8 mouse cellular contexts compared by ENCODE assay signal in the genomic region with DNA sequence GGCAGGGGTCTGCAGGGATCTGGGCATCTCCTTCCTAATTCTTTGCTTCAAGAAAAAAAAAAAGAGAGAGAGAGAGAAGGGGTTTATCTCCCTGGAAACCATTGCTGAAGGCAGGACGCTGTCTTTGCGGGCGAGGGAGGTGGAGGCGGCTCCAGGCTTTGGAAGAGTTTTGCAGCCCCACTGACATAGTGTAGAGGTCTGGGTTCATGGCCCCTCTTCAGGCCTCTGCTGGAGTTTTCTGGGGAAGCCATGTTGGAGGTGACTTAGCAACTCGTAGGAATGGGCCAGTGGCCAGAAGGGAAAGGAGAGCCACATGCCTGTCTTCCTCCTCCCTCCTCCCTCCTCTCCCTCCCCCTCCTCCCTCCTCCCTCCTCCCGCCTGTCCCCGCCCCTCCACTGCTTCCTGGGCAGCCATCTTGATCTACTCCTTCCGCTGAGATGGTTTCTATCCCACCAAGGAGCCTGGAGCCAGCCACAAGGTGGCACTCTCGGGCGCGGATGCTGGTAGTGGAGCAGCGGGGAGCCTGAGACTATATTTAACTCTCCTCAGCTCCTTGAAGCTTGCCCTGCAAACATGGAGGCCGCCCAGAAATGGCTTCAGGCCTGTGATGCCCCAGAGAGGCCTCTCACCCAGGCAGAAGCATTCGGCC. TPM values are rescaled to one million over a fixed set of nuclear protein-coding genes. Genes with fewer than 3 reads are reported as not detected.
A peak's percentile ranks its signal among the peaks of the same experiment; 100 is the strongest.
DNase-seq lines count a peak whose midpoint lies in the region; ATAC-seq lines count a peak whose summit lies in the region.

No protein-coding gene starts in this region.

- H3K4me1 ChIP-seq in hindbrain, embryonic 14.5 days (replicated peaks; ENCODE audit: control insufficient read depth, insufficient read depth, low read length), result no peaks in the 10 kb centered on the region

- H3K36me3 ChIP-seq in hindbrain, embryonic 14.5 days (replicated peaks; ENCODE audit: control insufficient read depth, insufficient read depth), result no peaks in the 10 kb centered on the region

- ATAC-seq in hindbrain, embryonic 14.5 days (ENCODE audit: low FRiP score), result peak; percentile 68; the same call in 1 of the 2 replicates

- H3K9ac ChIP-seq in hindbrain, embryonic 14.5 days, result no peak overlapping the region

- no peak overlapping the region for H3K27ac ChIP-seq in hindbrain, embryonic 14.5 days

- H3K4me3 ChIP-seq in hindbrain, embryonic 14.5 days (replicated peaks; ENCODE audit: low read length), result no peak overlapping the region

- no peaks in the 10 kb centered on the region for H3K9me3 ChIP-seq in hindbrain, embryonic 14.5 days (ENCODE audit: control insufficient read depth, low read length)

- DNase-seq in Muller cell, postnatal 12 days (ENCODE audit: inconsistent ontology term), result peak; percentile 86
- peak; percentile 87 to 96 for DNase-seq in cerebellum, postnatal 14 days
- DNase-seq in frontal cortex, postnatal 25 days (ENCODE audit: low spot score in 2 of 2), result peak; percentile 82
- DNase-seq in hindbrain, embryonic 14.5 days (ENCODE audit: low spot score), result peak; percentile 82
- peak; percentile 82 to 86 for DNase-seq in layer of hippocampus, postnatal 25 days (ENCODE audit: extremely low spot score in 1 of 2, low spot score in 1 of 2)
- DNase-seq in lung, postnatal 14 days, result peak; percentile 92
- DNase-seq in retina, postnatal 1 day, result peak; percentile 93
- peak; percentile 95 for DNase-seq in thymus, postnatal 4 days

- no peaks in the 10 kb centered on the region for H3K27me3 ChIP-seq in hindbrain, embryonic 14.5 days (ENCODE audit: control insufficient read depth, insufficient read depth, low read length)

- WGBS in hindbrain, embryonic 14.5 days, result 24% methylated on average over 12 of the region's 14 CpGs

- H3K4me2 ChIP-seq in hindbrain, embryonic 14.5 days (replicated peaks), result no peak overlapping the region

RNA-seq across cellular contexts. Expression of gene Pard6b, which starts 47.5 kb away (rescaled TPM):
- 9.5 and 10.0 TPM in 2 replicates for polyA plus RNA-seq in hindbrain, embryonic 14.5 days (2014; fragmentation: Nextera tagmentation; extraction: Ambion mirVana)
- 1 to 10 TPM; 4.2 TPM for total RNA-seq in layer of hippocampus, postnatal 25 days (2021)
